Mouse (Mus musculus) lung, adult 18-20 months (tissue): ENCODE measurements around the gene Olfr1183.
"Not testable (repeated sequence)": the region's sequence is repeated elsewhere in the genome, so short reads cannot be mapped to it uniquely, and the experiment has no call there.

Source experiments
- DNase-seq, 2 experiments: peaks; one replicate each; pipeline ENCODE4 v3.0.0; 2022; ENCODE audit warnings: mixed read lengths in 2 of 2

Olfr1183 gene

DNA sequence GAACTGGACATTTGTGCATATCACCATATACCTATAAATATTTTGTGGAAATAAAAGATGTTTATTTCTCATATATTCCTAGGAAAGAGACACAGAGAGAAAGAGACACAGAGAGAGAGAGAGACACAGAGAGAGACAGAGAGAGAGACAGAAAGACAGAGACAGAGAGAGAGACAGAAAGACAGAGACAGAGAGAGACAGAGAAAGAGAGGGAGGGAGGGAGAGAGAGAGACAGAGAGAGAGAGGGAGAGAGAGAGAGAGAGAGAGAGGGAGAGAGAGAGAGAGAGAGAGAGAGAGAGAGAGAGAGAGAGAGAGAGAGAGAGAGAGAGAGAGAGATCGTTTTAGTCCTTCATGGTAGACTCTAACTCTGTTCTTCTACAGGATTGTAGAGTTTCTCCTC, at the start of gene Olfr1183:
Olfr1183 (plus strand) TSS at position 301 of the 400 bp plus-strand sequence.
- DNase-seq: not testable (repeated sequence)

- DNase-seq: no peak
Measured at GRCm38 (mm10) chr2:88406353-88406752, 48.3 kb upstream of the Olfr1183 start, which contains the start of gene Olfr1179. TSS of gene Olfr1179 (minus strand) at chr2:88406453.

DNA sequence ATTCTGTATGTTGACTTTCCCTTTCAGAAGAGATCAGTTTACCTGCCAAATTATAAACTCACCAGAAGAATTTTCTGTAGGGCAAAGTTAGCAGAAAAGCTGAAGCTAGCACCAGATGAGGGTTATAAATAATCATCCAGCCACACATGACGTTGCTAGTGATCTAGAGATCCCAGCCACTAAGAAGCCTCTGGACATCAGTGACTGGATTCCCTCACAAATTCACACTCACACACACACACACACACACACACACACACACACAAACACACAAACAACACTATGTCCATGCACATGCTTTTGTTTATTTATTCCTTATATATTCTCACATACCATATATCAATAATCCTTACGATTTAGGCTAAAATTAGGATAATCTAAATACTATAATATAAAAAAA, 35.6 kb upstream of the Olfr1183 start, which contains the start of gene Olfr1180:
Olfr1180 (minus strand) TSS at position 101 of the 400 bp plus-strand sequence.
- no peak for DNase-seq

GRCm38 (mm10) chr2:88426071-88426470, 28.6 kb upstream of the Olfr1183 start, which contains the start of gene Olfr1181:
TSS of gene Olfr1181 (minus strand) at chr2:88426171.
- DNase-seq: no peak

- DNase-seq: no peak
Measured at GRCm38 (mm10) chr2:88449031-88449430, 5.6 kb upstream of the Olfr1183 start, which contains the start of gene Gm13757. TSS of gene Gm13757 (minus strand) at chr2:88449131.

DNA sequence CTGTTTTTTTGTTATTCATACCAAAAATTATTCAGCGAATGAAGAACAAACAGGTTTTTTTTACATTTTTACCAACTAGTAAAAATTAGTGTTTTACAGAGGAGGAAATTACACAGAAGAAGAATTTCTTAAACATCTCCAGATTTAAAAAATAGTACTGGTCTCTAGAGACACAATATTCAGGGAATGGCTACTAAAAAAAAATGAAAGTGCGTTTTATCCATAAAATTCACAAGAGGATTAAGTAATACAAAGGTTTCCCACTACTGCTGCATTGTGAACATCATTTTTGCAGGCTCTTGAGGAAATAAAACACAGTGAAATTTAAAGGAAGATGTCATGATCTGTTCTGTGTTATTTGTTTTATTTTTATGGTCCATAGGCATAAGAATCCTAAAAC, 28.6 kb downstream of the Olfr1183 start, which contains the start of gene Olfr1184:
Olfr1184 (plus strand) TSS at position 301 of the 400 bp plus-strand sequence.
- no peak for DNase-seq

- DNase-seq: no peak
Measured at GRCm38 (mm10) chr2:88493020-88493419, 38.4 kb downstream of the Olfr1183 start, which contains the start of gene Olfr1185-ps1. TSS of gene Olfr1185-ps1 (plus strand) at chr2:88493320.

DNA sequence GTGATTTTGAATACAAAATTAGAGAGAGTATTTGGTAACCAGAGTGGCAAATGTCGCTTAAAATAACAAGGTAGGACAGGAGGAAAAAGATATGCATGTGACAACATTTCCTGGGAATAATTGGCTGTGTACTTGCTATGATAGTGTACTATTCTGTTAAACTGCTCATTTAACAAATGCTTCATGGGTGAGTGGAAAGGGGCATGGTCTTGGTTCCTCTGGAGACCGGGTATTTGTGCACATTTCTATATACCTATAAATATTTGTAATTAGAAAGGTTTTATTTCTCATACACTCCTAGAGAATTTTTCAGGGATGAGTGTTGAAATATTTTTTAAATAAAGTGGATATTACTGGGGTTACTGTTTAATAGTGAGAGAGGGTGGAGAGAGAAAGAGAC, 63.6 kb downstream of the Olfr1183 start, which contains the start of gene Olfr1186:
Olfr1186 (plus strand) TSS at position 301 of the 400 bp plus-strand sequence.
- DNase-seq: no peak
